Mouse (Mus musculus) C2C12 (cell line): Measurements from ENCODE around the gene Chd9. TPM values are rescaled to one million over a fixed set of nuclear protein-coding genes. Genes with fewer than 3 reads are reported as not detected.

Source experiments
- H3K27me3 ChIP-seq: one replicate; pipeline ENCODE4 v1.6.1; 2011; ENCODE audit not compliant: control insufficient read depth, insufficient read depth, insufficient read length
- H3K36me3 ChIP-seq: one replicate; pipeline ENCODE4 v1.6.1; 2011; ENCODE audit not compliant: control insufficient read depth, insufficient read depth
- H3K4me3 ChIP-seq: one replicate; pipeline ENCODE4 v1.5.1; 2011; ENCODE audit warnings: mild to moderate bottlenecking, control low read depth; ENCODE audit not compliant: poor library complexity, insufficient read depth, severe bottlenecking
- H3K79me2 ChIP-seq: one replicate; pipeline ENCODE4 v1.6.1; 2011; ENCODE audit not compliant: control insufficient read depth, insufficient read depth
- H3K79me3 ChIP-seq: one replicate; pipeline ENCODE4 v1.6.1; 2011; ENCODE audit warnings: low read depth, control low read depth
- H3ac ChIP-seq: one replicate; pipeline ENCODE3; 2011; ENCODE audit warnings: low read depth; ENCODE audit not compliant: control insufficient read depth, insufficient read length
- CEBPB ChIP-seq: IDR thresholded peaks from one replicate; pipeline ENCODE4 v1.6.1; 2011; ENCODE audit warnings: low read depth, mild to moderate bottlenecking, control low read depth, moderate library complexity
- CTCF ChIP-seq: IDR thresholded peaks from one replicate; pipeline ENCODE4 v1.5.1; 2011; ENCODE audit not compliant: control insufficient read depth, insufficient read depth, insufficient read length
- FOSL1 ChIP-seq: IDR thresholded peaks from one replicate; pipeline ENCODE4 v1.8.0; 2011; ENCODE audit warnings: mild to moderate bottlenecking, low read length; ENCODE audit not compliant: poor library complexity, insufficient read depth, severe bottlenecking
- MAX ChIP-seq: IDR thresholded peaks from one replicate; pipeline ENCODE4 v1.6.1; 2011; ENCODE audit warnings: mild to moderate bottlenecking, control low read depth
- MYOD1 ChIP-seq: IDR thresholded peaks from one replicate; pipeline ENCODE4 v1.6.1; 2011; ENCODE audit warnings: low read depth; ENCODE audit not compliant: control insufficient read depth, insufficient read length
- MYOG ChIP-seq: IDR thresholded peaks from one replicate; pipeline ENCODE4 v1.6.1; 2011; ENCODE audit not compliant: control insufficient read depth, insufficient read length; ENCODE audit errors: extremely low read depth
- USF1 ChIP-seq: IDR thresholded peaks from one replicate; pipeline ENCODE4 v1.6.1; 2011; ENCODE audit warnings: low read depth, mild to moderate bottlenecking, control low read depth, moderate library complexity
- microRNA-seq: library from miRNA; unstranded; fragments of <30 nt; microRNA quantifications from one replicate; pipeline ENCODE4, GENCODE M21; 2019; ENCODE audit warnings: borderline microRNAs expressed
- polyA plus RNA-seq: library from polyadenylated mRNA; unstranded; fragments of >200 nt; fragmentation: generic; extraction: Trizol; gene quantifications from one replicate; pipeline ENCODE4 v1.2.1, GENCODE M21; 2012; ENCODE audit warnings: missing spikeins

Chd9 gene
- polyA plus RNA-seq, 1 experiment: 18.4 TPM

GRCm38 (mm10) chr8:91089601-91090000 lies 261.4 kb downstream of the Chd9 start:
- H3K79me2 ChIP-seq: no peaks in the 10 kb centered on the region
- no peaks in the 10 kb centered on the region for H3K27me3 ChIP-seq
- no peaks in the 10 kb centered on the region for H3K79me3 ChIP-seq
- no peak overlapping the region for H3ac ChIP-seq
- no peak overlapping the region for H3K4me3 ChIP-seq
- TF ChIP-seq CEBPB (no peak), USF1 (no peak), MAX (no peak), MYOG (no peak), MYOD1 (no peak), CTCF (no peak), FOSL1 (no peak)
- peaks cover 23% of the 10 kb centered on the region for H3K36me3 ChIP-seq

GRCm38 (mm10) chr8:91094135-91094534 lies 266.0 kb downstream of the Chd9 start:
- TF ChIP-seq MYOG: no peak
- TF ChIP-seq MAX: no peak
- TF ChIP-seq USF1: no peak
- TF ChIP-seq CEBPB: no peak
- no peak for TF ChIP-seq FOSL1
- no peak for TF ChIP-seq MYOD1
- TF ChIP-seq CTCF: no peak
- Histone ChIP-seq H3K4me3 (no peak overlapping the region), H3K36me3 (peaks cover 16% of the 10 kb centered on the region), H3K79me2 (no peaks in the 10 kb centered on the region), H3K27me3 (no peaks in the 10 kb centered on the region), H3ac (no peak overlapping the region), H3K79me3 (no peaks in the 10 kb centered on the region)

- H3K27me3 ChIP-seq: no peaks in the 10 kb centered on the region
- no peak overlapping the region for H3K4me3 ChIP-seq
- no peaks in the 10 kb centered on the region for H3K79me3 ChIP-seq
- no peak overlapping the region for H3ac ChIP-seq
- H3K36me3 ChIP-seq: no peaks in the 10 kb centered on the region
- no peaks in the 10 kb centered on the region for H3K79me2 ChIP-seq
- TF ChIP-seq MYOG (no peak), CTCF (no peak), MAX (no peak), CEBPB (no peak), USF1 (no peak), MYOD1 (no peak), FOSL1 (no peak)
Observed at GRCm38 (mm10) chr8:91098106-91098505, 270.0 kb downstream of the Chd9 start.

Small RNA genes within 50 kb of the gene (microRNA-seq; reads per million reads assigned to microRNA genes)
- not detected for gene Gm44382

Other genes starting within 250 kb of the Chd9 start
- 0.04 TPM for gene Gm19935, start 11.0 kb upstream of the Chd9 start, polyA plus RNA-seq
- 4.7 TPM for gene Rbl2, start 241.7 kb downstream of the Chd9 start, polyA plus RNA-seq